Mouse (Mus musculus) heart, postnatal 0 days (tissue): ENCODE measurements around the gene Aspm. TPM values are rescaled to one million over a fixed set of nuclear protein-coding genes. Genes with fewer than 3 reads are reported as not detected.
A peak's percentile ranks its signal among the peaks of the same experiment; 100 is the strongest.
"Not testable (repeated sequence)": the region's sequence is repeated elsewhere in the genome, so short reads cannot be mapped to it uniquely, and the experiment has no call there.

ENCODE experiments used
- ATAC-seq: fragments of 200-750 bp; cut with Nextera tagmentation; 2 replicates; pipeline ENCODE4 v1.8.0; 2017; ENCODE audit warnings: low read depth, moderate number of reproducible peaks, moderate library complexity; ENCODE audit not compliant: insufficient read depth
- DNase-seq: peaks from one replicate; pipeline ENCODE4 v3.0.0-alpha.2; 2016; ENCODE audit warnings: low spot score
- H3K27ac ChIP-seq: fragments of 300-500 bp; sonication (generic); 2 replicates; pipeline ENCODE4 v1.5.1; 2014; ENCODE audit warnings: low read depth, mild to moderate bottlenecking
- H3K27me3 ChIP-seq: fragments of 300-500 bp; sonication (generic); 2 replicates; pipeline ENCODE4 v1.6.1; 2014; ENCODE audit warnings: low read length, mixed read lengths; ENCODE audit not compliant: control insufficient read depth, insufficient read depth
- H3K36me3 ChIP-seq: fragments of 300-500 bp; sonication (generic); replicated peaks from 2 replicates; pipeline ENCODE4 v1.6.1; 2014; ENCODE audit warnings: low read length, mixed read lengths; ENCODE audit not compliant: control insufficient read depth, insufficient read depth
- H3K4me1 ChIP-seq: fragments of 300-500 bp; sonication (generic); 2 replicates; pipeline ENCODE4 v1.6.1; 2014; ENCODE audit warnings: antibody characterized with exemption; ENCODE audit not compliant: control insufficient read depth, insufficient read depth
- H3K4me2 ChIP-seq: fragments of 300-500 bp; sonication (generic); 2 replicates; pipeline ENCODE4 v1.6.1; 2014; ENCODE audit warnings: low read depth, mild to moderate bottlenecking, low read length, moderate library complexity
- H3K4me3 ChIP-seq: fragments of 300-500 bp; sonication (generic); 2 replicates; pipeline ENCODE4 v1.5.1; 2014; ENCODE audit warnings: low read depth, low read length
- H3K9ac ChIP-seq: fragments of 300-500 bp; sonication (generic); replicated peaks from 2 replicates; pipeline ENCODE4 v1.6.1; 2014; ENCODE audit warnings: low read depth, low read length, mixed read lengths
- H3K9me3 ChIP-seq: fragments of 300-500 bp; sonication (generic); replicated peaks from 2 replicates; pipeline ENCODE4 v1.6.1; 2016; ENCODE audit warnings: low read length; ENCODE audit not compliant: control insufficient read depth
- CTCF ChIP-seq: IDR thresholded peaks from 2 replicates; pipeline ENCODE4 v1.5.1; 2016; ENCODE audit warnings: antibody characterized with exemption, control low read depth, low read depth
- EP300 ChIP-seq: IDR thresholded peaks from 2 replicates; pipeline ENCODE4 v1.6.1; 2016; ENCODE audit warnings: antibody characterized with exemption, low read depth
- WGBS: fragments of 180-500 bp; shearing (Covaris S2); extraction: QIAGEN DNeasy Blood & Tissue Kit; methylation state at CpG from one replicate; pipeline ENCODE4 v1.1.7; 2014; 5-methylcytosine and 5-hydroxymethylcytosine counted together
- polyA plus RNA-seq: library from polyadenylated mRNA; unstranded; fragments of >200 nt; fragmentation: Nextera tagmentation; extraction: Ambion mirVana; gene quantifications from 2 replicates; pipeline ENCODE4 v1.2.1, GENCODE M21; 2015
- total RNA-seq: library from RNA; depleted of rRNA; stranded (reverse); fragments of >200 nt; gene quantifications from 2 replicates; pipeline ENCODE4 v1.2.3, GENCODE M21; 2014; ENCODE audit warnings: low replicate concordance

Aspm gene
- total and polyA plus RNA-seq, 2 experiments from 2014 or later: 3.8 to 13.6 TPM

GRCm38 (mm10) chr1:139421875-139422791 lies 32.4 kb upstream of the Aspm start, which contains the start of gene Zbtb41:
Gene Zbtb41, plus strand, starts transcription at chr1:139422288.
- Histone ChIP-seq H3K9me3 (no peaks in the 10 kb centered on the region), H3K4me3 (peak within 1 kb of the TSS; percentile 84), H3K36me3 (no peaks in the 10 kb centered on the region), H3K27ac (peak within 1 kb of the TSS; percentile 89), H3K27me3 (no peaks in the 10 kb centered on the region), H3K4me1 (peaks cover 34% of the 10 kb centered on the region), H3K4me2 (peak within 1 kb of the TSS; percentile 67), H3K9ac (peak within 1 kb of the TSS; percentile 90)
- TF ChIP-seq CTCF (peak; percentile 55), EP300 (no peak)
- DNase-seq: peak; percentile 82
- under 1% methylated on average over 79 of the region's 88 CpGs for WGBS
- ATAC-seq: peak; percentile 96

DNA sequence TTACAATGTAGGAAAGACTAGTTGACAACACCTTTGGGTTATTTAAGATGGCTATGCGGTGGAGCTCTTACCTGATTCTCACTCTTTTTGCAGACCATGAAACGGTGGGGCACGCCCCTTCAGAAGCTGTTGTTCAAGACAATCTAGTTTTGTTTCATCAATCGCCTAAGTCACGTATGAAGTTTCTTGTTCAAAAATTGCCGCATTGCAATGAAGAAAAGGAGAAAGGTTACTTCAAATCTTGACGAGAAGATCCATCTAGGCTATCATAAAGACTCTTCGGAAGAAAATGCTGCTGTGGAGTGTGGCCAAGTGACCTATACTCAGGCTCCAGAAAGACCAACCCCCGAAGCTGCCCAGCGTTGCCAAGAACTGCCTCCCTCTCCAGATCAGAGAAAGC lies 31.6 kb upstream of the Aspm start:
- H3K4me1 ChIP-seq: peaks cover 34% of the 10 kb centered on the region
- TF ChIP-seq CTCF (no peak), EP300 (no peak)
- peak overlapping the region; percentile 89; the same call in 1 of the 2 replicates for H3K27ac ChIP-seq
- DNase-seq (no peak), ATAC-seq (no peak)
- H3K27me3 ChIP-seq: no peaks in the 10 kb centered on the region
- WGBS: 7% methylated on average over 10 of the region's 10 CpGs
- peak overlapping the region; percentile 67 for H3K4me2 ChIP-seq
- peak overlapping the region; percentile 90 for H3K9ac ChIP-seq
- no peaks in the 10 kb centered on the region for H3K36me3 ChIP-seq
- no peaks in the 10 kb centered on the region for H3K9me3 ChIP-seq
- peak overlapping the region; percentile 84 for H3K4me3 ChIP-seq

- ATAC-seq: no peak
- Histone ChIP-seq H3K4me1 (peaks cover 34% of the 10 kb centered on the region), H3K4me2 (peak overlapping the region; percentile 67), H3K9ac (peak overlapping the region; percentile 90; the same call in 1 of the 2 replicates), H3K36me3 (no peaks in the 10 kb centered on the region), H3K27me3 (no peaks in the 10 kb centered on the region), H3K27ac (no peak overlapping the region), H3K9me3 (no peaks in the 10 kb centered on the region), H3K4me3 (peak overlapping the region; percentile 84)
- no peak for DNase-seq
- TF ChIP-seq EP300 (no peak), CTCF (no peak)
- WGBS: 12% methylated on average over 10 of the region's 10 CpGs
Measured at GRCm38 (mm10) chr1:139423931-139424330, 30.6 kb upstream of the Aspm start.

DNA sequence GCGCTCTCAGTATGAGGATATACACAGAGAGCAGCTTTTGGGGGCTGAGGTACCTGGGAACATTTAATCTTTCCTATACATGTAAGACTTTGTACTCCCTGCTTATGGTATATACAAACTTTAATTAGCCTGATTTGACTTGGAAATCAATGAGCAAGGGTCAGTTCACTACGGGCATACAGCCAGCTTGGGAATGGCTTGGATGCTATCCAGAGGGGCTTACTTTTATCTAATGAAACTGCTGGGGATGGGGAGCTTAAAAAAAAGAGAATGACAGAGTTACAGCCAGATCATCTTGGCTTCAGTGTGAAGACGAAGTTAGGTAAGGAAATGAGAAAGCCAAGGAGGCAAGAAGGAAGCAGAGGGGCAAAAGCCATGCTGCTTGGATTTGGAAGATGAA lies 29.6 kb upstream of the Aspm start:
- H3K4me2 ChIP-seq: peak overlapping the region; percentile 57
- TF ChIP-seq EP300 (no peak), CTCF (no peak)
- H3K27me3 ChIP-seq: no peaks in the 10 kb centered on the region
- no peak overlapping the region for H3K27ac ChIP-seq
- H3K4me1 ChIP-seq: peaks cover 34% of the 10 kb centered on the region
- peak overlapping the region; percentile 40 for H3K9ac ChIP-seq
- H3K9me3 ChIP-seq: no peaks in the 10 kb centered on the region
- 24% methylated on average over 3 of the region's 3 CpGs for WGBS
- H3K36me3 ChIP-seq: peaks cover 9% of the 10 kb centered on the region; the same call in 1 of the 2 replicates
- ATAC-seq: no peak
- DNase-seq: no peak
- peak overlapping the region; percentile 26 for H3K4me3 ChIP-seq

GRCm38 (mm10) chr1:139438373-139438772 lies 16.2 kb upstream of the Aspm start:
- DNase-seq: peak; percentile 39
- ATAC-seq: no peak; the same call in 1 of the 2 replicates
- H3K9ac ChIP-seq: no peak overlapping the region
- H3K36me3 ChIP-seq: peaks cover 44% of the 10 kb centered on the region
- no peaks in the 10 kb centered on the region for H3K9me3 ChIP-seq
- no peak overlapping the region for H3K4me2 ChIP-seq
- H3K4me1 ChIP-seq: 0 out of 2 replicates have a peak, but pooled peaks cover 3% of the 10 kb centered on the region
- no peaks in the 10 kb centered on the region for H3K27me3 ChIP-seq
- TF ChIP-seq CTCF: peak; percentile 31
- TF ChIP-seq EP300: no peak
- no peak overlapping the region for H3K4me3 ChIP-seq
- no peak overlapping the region for H3K27ac ChIP-seq

DNA sequence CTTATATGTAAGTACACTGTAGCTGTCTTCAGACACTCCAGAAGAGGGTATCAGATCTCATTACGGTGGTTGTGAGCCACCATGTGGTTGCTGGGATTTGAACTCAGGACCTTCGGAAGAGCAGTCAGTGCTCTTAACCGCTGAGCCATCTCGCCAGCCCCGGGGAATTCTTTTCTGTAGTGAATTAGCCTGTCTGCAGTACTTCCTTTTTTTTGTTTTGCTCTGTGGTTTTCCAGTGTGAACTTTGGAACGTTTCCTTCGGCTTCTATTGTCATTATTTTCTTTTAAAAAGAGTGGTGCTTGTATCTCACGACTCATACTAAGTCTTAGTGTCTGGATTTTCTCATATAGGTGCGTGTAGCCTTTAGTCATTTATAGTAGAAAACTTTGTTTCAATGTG lies 11.5 kb upstream of the Aspm start:
- not testable (repeated sequence) for H3K9me3 ChIP-seq, H3K27ac ChIP-seq, H3K27me3 ChIP-seq, H3K4me2 ChIP-seq, H3K9ac ChIP-seq, ATAC-seq, DNase-seq, H3K4me3 ChIP-seq
- 74% methylated on average over 9 of the region's 9 CpGs for WGBS
- Histone ChIP-seq H3K36me3 (peaks cover 26% of the 10 kb centered on the region), H3K4me1 (peaks cover 14% of the 10 kb centered on the region)
